Mouse (Mus musculus) hindbrain, postnatal 0 days (tissue): ENCODE measurements around the gene Nek6. TPM values are rescaled to one million over a fixed set of nuclear protein-coding genes. Genes with fewer than 3 reads are reported as not detected.

Experiments
- ATAC-seq: fragments of 200-750 bp; cut with Nextera tagmentation; 2 replicates; pipeline ENCODE4 v1.8.0; 2017; ENCODE audit warnings: mild to moderate bottlenecking, moderate TSS enrichment, moderate library complexity
- DNase-seq: peaks from one replicate; pipeline ENCODE4 v3.0.0-alpha.2; 2015; ENCODE audit warnings: low spot score
- H3K27ac ChIP-seq: fragments of 300-500 bp; sonication (generic); 2 replicates; pipeline ENCODE4 v1.5.1; 2014; ENCODE audit warnings: mild to moderate bottlenecking
- H3K27me3 ChIP-seq: fragments of 300-500 bp; sonication (generic); 2 replicates; pipeline ENCODE4 v1.6.1; 2014; ENCODE audit warnings: low read length, mixed read lengths; ENCODE audit not compliant: insufficient read depth
- H3K36me3 ChIP-seq: fragments of 300-500 bp; sonication (generic); 2 replicates; pipeline ENCODE4 v1.6.1; 2014; ENCODE audit warnings: low read length, mixed read lengths; ENCODE audit not compliant: insufficient read depth
- H3K4me1 ChIP-seq: fragments of 300-500 bp; sonication (generic); 2 replicates; pipeline ENCODE4 v1.6.1; 2014; ENCODE audit warnings: antibody characterized with exemption, low read length, mixed read lengths; ENCODE audit not compliant: insufficient read depth
- H3K4me2 ChIP-seq: fragments of 300-500 bp; sonication (generic); 2 replicates; pipeline ENCODE4 v1.6.1; 2014; ENCODE audit warnings: low read depth, mild to moderate bottlenecking, low read length, moderate library complexity, mixed read lengths
- H3K4me3 ChIP-seq: fragments of 300-500 bp; sonication (generic); 2 replicates; pipeline ENCODE4 v1.5.1; 2014; ENCODE audit warnings: low read length
- H3K9ac ChIP-seq: fragments of 300-500 bp; sonication (generic); replicated peaks from 2 replicates; pipeline ENCODE4 v1.6.1; 2014; ENCODE audit warnings: mild to moderate bottlenecking, low read length, moderate library complexity, mixed read lengths
- H3K9me3 ChIP-seq: fragments of 300-500 bp; sonication (generic); 2 replicates; pipeline ENCODE4 v1.6.1; 2016; ENCODE audit warnings: low read length, mixed read lengths
- CTCF ChIP-seq: IDR thresholded peaks from 2 replicates; pipeline ENCODE4 v1.5.1; 2016; ENCODE audit warnings: antibody characterized with exemption, control low read depth, low read depth
- WGBS: fragments of 180-500 bp; shearing (Covaris S2); extraction: QIAGEN DNeasy Blood & Tissue Kit; methylation state at CpG from one replicate; pipeline ENCODE4 v1.1.7; 2014; 5-methylcytosine and 5-hydroxymethylcytosine counted together
- polyA plus RNA-seq: library from polyadenylated mRNA; unstranded; fragments of >200 nt; fragmentation: Nextera tagmentation; extraction: Ambion mirVana; gene quantifications from 2 replicates; pipeline ENCODE4 v1.2.1, GENCODE M21; 2015
- total RNA-seq: library from RNA; depleted of rRNA; stranded (reverse); fragments of >200 nt; gene quantifications from 2 replicates; pipeline ENCODE4 v1.2.3, GENCODE M21; 2014

Gene Nek6
- total and polyA plus RNA-seq, 2 experiments from 2014 or later, result 27.5 to 75.1 TPM

DNA sequence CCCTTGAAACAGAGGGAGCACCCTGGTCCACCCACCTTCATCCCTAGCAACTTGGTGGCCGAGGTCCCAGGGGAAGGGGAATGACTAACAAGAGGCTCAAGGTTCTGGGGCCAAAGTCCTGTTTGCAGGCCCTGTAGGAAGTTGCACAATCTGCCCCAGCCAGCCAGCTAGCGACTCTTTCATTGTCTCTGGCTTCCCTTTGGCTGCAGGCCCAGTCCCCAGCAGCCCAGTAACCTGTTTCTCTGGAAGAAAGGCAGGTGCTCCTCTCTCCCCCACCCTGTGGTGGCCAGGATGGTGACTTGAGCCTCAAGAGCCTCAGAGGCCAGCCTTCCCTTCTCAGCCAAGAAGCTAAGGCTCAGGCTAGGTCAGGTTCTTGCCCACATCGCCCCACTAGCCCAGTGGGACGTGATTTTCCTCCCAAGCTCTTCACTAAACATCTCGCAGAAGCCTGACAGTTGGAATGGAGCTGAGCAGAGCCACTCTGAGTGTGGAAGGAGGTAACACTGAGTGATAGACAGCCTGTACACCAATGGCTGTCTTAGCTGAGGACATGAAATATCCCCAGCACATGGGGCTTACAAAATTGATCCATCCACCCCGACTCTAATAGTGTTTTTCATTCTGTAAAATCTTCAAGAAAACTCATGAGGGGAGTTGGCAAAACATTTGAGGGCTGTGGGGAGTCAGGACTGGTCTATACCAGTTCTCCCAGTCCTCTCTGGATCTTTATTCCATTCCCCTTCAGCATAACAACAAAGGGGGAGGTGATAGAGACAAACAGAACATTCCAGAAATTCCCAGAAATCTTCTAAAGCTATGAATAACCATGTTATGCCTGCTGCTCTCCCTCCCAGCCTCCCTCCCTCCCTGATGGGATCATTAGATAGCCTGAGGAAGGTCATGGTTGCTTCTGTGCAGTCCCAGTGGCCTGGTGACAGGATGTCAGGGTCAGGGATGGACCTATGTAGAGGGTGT, 25.2 kb upstream of the Nek6 start:
- H3K36me3 ChIP-seq, result no peaks in the 10 kb centered on the region
- H3K4me1 ChIP-seq, result 0 out of 2 replicates have a peak, but pooled peaks cover 5% of the 10 kb centered on the region
- no peaks in the 10 kb centered on the region for H3K9me3 ChIP-seq
- H3K27ac ChIP-seq, result no peak overlapping the region
- no peak overlapping the region for H3K4me2 ChIP-seq
- WGBS, result 57% methylated on average over 6 of the region's 6 CpGs
- no peaks in the 10 kb centered on the region for H3K27me3 ChIP-seq
- H3K4me3 ChIP-seq, result no peak overlapping the region
- no peak for TF ChIP-seq CTCF
- ATAC-seq (no peak), DNase-seq (peak; percentile 40)
- H3K9ac ChIP-seq, result no peak overlapping the region

DNA sequence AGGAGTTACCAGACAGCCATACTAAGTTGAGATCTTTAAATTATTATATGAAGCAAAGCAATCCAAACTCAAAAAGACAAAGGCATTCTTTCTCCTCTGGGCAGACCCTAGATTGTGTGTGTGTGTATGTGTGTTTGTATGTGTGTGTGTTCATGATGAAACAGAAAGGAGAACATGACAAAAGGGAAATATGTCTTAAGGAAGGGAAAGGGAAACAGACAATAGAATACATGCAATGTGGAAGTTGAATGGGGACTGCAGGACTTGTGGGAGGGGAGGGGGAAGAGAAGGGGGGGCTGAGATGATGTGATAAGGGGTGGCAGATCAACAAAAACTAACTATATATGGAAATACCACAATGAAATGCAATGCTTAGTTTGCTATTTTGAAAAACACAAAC, 13.8 kb upstream of the Nek6 start:
- Histone ChIP-seq H3K36me3 (no peaks in the 10 kb centered on the region), H3K27me3 (no peaks in the 10 kb centered on the region), H3K9ac (no peak overlapping the region), H3K4me1 (no peaks in the 10 kb centered on the region), H3K4me2 (no peak overlapping the region), H3K4me3 (no peak overlapping the region), H3K9me3 (no peaks in the 10 kb centered on the region), H3K27ac (no peak overlapping the region)
- ATAC-seq, result no peak
- no peak for TF ChIP-seq CTCF
- DNase-seq, result no peak

DNA sequence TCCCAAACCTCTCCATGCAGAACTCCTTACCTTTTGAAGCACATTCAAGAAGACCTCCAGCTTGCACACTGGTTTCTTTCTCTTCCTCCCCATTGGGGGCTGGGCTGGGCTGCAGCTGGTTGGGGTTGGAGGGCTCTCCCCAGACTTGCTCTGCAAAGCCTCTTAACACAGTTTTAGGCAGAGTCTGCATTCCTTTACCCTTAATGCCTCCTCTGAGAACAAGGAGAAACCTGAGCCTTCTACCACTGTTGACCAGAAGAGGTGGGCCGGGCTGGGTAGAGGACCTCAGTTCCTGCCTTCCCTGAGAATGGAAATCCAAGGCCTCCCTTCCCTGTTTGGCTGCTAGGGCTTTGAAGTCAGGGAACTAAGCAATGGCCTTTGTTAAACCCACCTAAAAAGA, 9.8 kb upstream of the Nek6 start:
- no peak for ATAC-seq
- H3K9ac ChIP-seq, result no peak overlapping the region
- no peak overlapping the region for H3K27ac ChIP-seq
- H3K4me2 ChIP-seq, result no peak overlapping the region
- no peak for TF ChIP-seq CTCF
- no peaks in the 10 kb centered on the region for H3K36me3 ChIP-seq
- H3K9me3 ChIP-seq, result no peaks in the 10 kb centered on the region
- 43% methylated on average over 1 of the region's 1 CpGs for WGBS
- H3K4me3 ChIP-seq, result no peak overlapping the region
- no peaks in the 10 kb centered on the region for H3K4me1 ChIP-seq
- no peak for DNase-seq
- no peaks in the 10 kb centered on the region for H3K27me3 ChIP-seq

DNA sequence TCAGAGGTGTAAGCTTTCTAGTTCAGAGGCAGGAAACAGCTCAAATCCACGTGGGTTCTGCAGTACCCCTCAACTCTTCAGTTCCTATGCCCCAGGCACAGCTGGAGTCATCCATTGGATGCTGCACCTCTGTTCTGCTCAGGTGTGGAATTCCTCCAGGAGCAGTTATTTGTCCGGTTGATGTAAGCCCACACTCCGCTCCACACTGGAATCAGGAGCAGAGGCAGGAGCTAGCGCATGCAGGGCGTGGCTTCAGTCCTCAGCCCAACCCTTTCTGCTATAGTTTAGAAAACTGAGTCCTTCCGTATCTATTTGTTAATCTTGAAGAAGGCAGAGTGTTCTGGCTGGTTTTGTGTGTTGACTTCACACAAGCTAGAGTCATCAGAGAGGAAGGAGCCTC, 9.3 kb upstream of the Nek6 start:
- TF ChIP-seq CTCF, result no peak
- no peak overlapping the region for H3K27ac ChIP-seq
- H3K4me3 ChIP-seq, result no peak overlapping the region
- ATAC-seq (no peak), DNase-seq (no peak)
- H3K9ac ChIP-seq, result no peak overlapping the region
- no peak overlapping the region for H3K4me2 ChIP-seq
- H3K9me3 ChIP-seq, result no peaks in the 10 kb centered on the region
- no peaks in the 10 kb centered on the region for H3K4me1 ChIP-seq
- WGBS, result 84% methylated on average over 6 of the region's 6 CpGs
- no peaks in the 10 kb centered on the region for H3K27me3 ChIP-seq
- H3K36me3 ChIP-seq, result no peaks in the 10 kb centered on the region

DNA sequence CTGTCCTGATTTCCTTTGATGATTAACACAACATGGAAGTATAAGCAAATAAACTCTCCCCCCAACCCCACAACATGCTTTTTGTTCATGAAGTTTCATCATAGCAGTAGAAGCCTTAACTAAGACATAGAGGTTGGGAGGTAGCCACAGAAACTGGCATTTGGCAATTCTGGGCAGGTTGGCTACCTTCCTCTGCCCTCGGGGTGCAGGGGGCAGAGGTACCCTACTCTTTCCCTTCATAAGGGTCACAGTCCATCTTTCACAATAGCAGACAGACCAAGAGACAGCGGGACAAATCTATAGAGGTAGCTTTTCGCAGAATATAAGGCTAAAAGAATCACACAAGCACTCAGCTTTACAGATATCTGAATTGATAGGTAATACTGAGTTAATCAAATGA, 8.7 kb upstream of the Nek6 start:
- TF ChIP-seq CTCF, result no peak
- 94% methylated on average over 3 of the region's 3 CpGs for WGBS

DNA sequence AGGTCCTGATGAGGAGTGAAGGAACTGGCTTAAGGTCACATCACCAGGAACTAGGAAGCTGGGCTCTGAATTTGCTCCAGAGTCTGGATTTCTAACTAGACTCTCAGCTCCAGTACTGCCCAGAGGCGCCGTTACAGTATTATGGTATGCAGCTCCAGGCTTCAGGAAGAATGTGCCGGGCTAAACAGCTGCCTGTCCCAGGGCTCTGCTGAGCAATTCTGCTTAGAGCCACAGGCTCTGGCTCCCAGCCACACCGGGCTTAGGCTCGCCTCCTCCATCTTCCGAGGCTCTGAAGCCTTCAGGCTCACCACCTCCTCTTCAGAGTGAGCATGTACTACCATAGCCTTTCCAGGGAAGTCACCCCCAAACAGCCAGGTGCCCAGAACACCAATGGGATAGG, 7.1 kb upstream of the Nek6 start:
- ATAC-seq (no peak), DNase-seq (peak; percentile 66)
- H3K36me3 ChIP-seq, result no peaks in the 10 kb centered on the region
- 31% methylated on average over 6 of the region's 6 CpGs for WGBS
- no peaks in the 10 kb centered on the region for H3K27me3 ChIP-seq
- TF ChIP-seq CTCF, result no peak
- no peak overlapping the region for H3K4me3 ChIP-seq
- H3K9ac ChIP-seq, result no peak overlapping the region
- H3K4me1 ChIP-seq, result no peaks in the 10 kb centered on the region
- H3K4me2 ChIP-seq, result no peak overlapping the region
- no peak overlapping the region for H3K27ac ChIP-seq
- no peaks in the 10 kb centered on the region for H3K9me3 ChIP-seq

More for the DNA sequence above, 8.7 kb upstream of the Nek6 start:
- H3K4me3 ChIP-seq, result no peak overlapping the region
- no peaks in the 10 kb centered on the region for H3K4me1 ChIP-seq
- no peak overlapping the region for H3K4me2 ChIP-seq
- H3K27me3 ChIP-seq, result no peaks in the 10 kb centered on the region
- no peaks in the 10 kb centered on the region for H3K36me3 ChIP-seq
- ATAC-seq (no peak), DNase-seq (no peak)
- H3K9me3 ChIP-seq, result no peaks in the 10 kb centered on the region
- no peak overlapping the region for H3K27ac ChIP-seq
- H3K9ac ChIP-seq, result no peak overlapping the region

DNA sequence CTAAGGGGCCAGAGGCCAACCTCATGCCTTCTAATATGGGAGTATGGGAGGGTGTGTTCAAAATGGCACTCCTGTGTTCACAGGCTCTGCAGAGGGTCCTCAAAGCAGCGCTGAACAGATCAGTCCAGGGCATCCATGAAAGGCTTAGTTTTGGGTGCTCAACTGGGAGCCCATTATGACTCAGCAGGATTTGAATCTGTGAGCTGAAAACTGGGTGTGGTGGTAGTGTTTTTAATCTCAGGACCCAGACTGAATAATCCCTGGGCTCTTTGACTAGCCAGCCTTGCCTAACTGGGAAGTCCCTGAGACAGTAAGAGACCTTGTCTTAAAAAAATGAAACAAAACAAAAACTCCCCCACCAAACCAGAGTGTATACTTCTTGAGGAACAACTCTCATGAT, 4.3 kb upstream of the Nek6 start:
- WGBS, result 89% methylated on average over 1 of the region's 1 CpGs
- no peaks in the 10 kb centered on the region for H3K27me3 ChIP-seq
- no peak overlapping the region for H3K9ac ChIP-seq
- H3K4me1 ChIP-seq, result peaks cover 11% of the 10 kb centered on the region
- no peaks in the 10 kb centered on the region for H3K36me3 ChIP-seq
- H3K4me2 ChIP-seq, result no peak overlapping the region
- no peak overlapping the region for H3K27ac ChIP-seq
- ATAC-seq, result no peak
- no peaks in the 10 kb centered on the region for H3K9me3 ChIP-seq
- no peak overlapping the region for H3K4me3 ChIP-seq
- TF ChIP-seq CTCF, result no peak
- no peak for DNase-seq
